Mouse (Mus musculus) cerebellum, adult 18-20 months (tissue): ENCODE measurements around the gene Slc30a1.

Experiments used
- DNase-seq, 2 experiments: peaks; one replicate each; pipeline ENCODE4 v3.0.0; 2021

The Slc30a1 gene

DNA sequence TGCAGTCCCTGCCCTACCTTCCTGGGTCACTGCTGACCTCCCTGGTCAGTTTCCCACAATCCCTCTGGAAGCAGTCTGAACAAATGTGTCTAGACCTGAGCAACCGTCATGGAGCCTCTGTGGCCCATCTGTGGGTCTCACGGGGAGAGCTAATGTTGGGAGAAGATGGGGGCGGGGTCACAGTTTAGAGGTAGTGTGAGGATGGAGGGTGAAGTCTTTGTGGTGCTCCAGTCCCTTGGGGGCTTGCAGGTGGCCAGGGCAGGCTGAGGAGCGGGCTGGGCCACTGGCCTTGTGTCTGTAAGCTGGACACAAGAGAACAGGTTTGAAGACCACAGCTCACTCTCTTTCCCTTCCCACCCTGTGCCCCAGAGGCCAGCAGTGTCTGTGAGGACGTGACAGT lies 39.2 kb downstream of the Slc30a1 start:
- no peak for DNase-seq

GRCm38 (mm10) chr1:191946261-191946660 lies 39.7 kb downstream of the Slc30a1 start:
- DNase-seq: no peak

GRCm38 (mm10) chr1:191946835-191947234 lies 40.3 kb downstream of the Slc30a1 start:
- DNase-seq: no peak

GRCm38 (mm10) chr1:191947796-191948195 lies 41.2 kb downstream of the Slc30a1 start:
- no peak for DNase-seq

- no peak for DNase-seq
Observed at GRCm38 (mm10) chr1:191948600-191948999, 42.0 kb downstream of the Slc30a1 start.

DNA sequence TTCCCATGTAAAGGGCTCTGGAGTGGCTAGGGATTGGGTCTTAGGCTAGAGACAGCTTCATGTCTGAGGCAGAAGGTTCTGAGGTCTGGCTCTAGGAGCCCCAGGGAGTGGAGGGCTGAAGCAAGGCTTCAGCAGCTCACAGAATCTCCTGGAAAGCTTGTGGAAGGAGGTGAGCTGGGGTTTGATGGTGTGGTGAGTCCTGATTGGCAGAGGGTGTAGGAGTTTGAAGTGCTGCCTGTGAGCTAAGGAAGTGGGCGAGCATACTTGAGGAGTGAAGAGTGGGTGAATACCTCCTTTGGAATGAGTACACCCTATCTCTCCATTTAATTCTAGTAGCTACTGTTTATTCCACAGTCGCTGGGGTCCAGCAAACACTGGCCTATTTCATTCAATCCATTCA lies 44.0 kb downstream of the Slc30a1 start:
- DNase-seq: no peak

GRCm38 (mm10) chr1:191952733-191953335 lies 46.3 kb downstream of the Slc30a1 start:
- no peak for DNase-seq

GRCm38 (mm10) chr1:191955101-191955500 lies 48.5 kb downstream of the Slc30a1 start:
- DNase-seq: no peak

GRCm38 (mm10) chr1:191956261-191956660 lies 49.7 kb downstream of the Slc30a1 start:
- no peak for DNase-seq

- DNase-seq: peak; percentile 9 to 12
Observed at GRCm38 (mm10) chr1:191956871-191957270, 50.3 kb downstream of the Slc30a1 start.

- DNase-seq: peak; percentile 7 to 10
Observed at GRCm38 (mm10) chr1:191957321-191957720, 50.8 kb downstream of the Slc30a1 start.

GRCm38 (mm10) chr1:191960946-191961345 lies 54.4 kb downstream of the Slc30a1 start:
- DNase-seq: no peak
